Mouse (Mus musculus) limb, embryonic 14.5 days (tissue): Measurements from ENCODE around the gene Add2. TPM values are rescaled to one million over a fixed set of nuclear protein-coding genes. Genes with fewer than 3 reads are reported as not detected.

Experiments
- ATAC-seq: fragments of 200-750 bp; cut with Nextera tagmentation; 2 replicates; pipeline ENCODE4 v1.8.0; 2017; ENCODE audit warnings: low read depth, moderate number of reproducible peaks, moderate TSS enrichment; ENCODE audit not compliant: low FRiP score
- DNase-seq: peaks from one replicate; pipeline ENCODE4 v3.0.0-alpha.2; 2015; ENCODE audit warnings: low spot score
- H3K27ac ChIP-seq: fragments of 300-500 bp; sonication (generic); replicated peaks from 2 replicates; pipeline ENCODE4 v1.5.1; 2014; ENCODE audit warnings: low read depth, mild to moderate bottlenecking, low read length, moderate library complexity, mixed read lengths
- H3K27me3 ChIP-seq: fragments of 300-500 bp; sonication (generic); 2 replicates; pipeline ENCODE4 v1.6.1; 2014; ENCODE audit warnings: low read length, mixed read lengths; ENCODE audit not compliant: control insufficient read depth, insufficient read depth
- H3K36me3 ChIP-seq: fragments of 300-500 bp; sonication (generic); 2 replicates; pipeline ENCODE4 v1.6.1; 2014; ENCODE audit warnings: mild to moderate bottlenecking, low read length, moderate library complexity, mixed read lengths; ENCODE audit not compliant: control insufficient read depth, insufficient read depth
- H3K4me1 ChIP-seq: fragments of 300-500 bp; sonication (generic); 2 replicates; pipeline ENCODE4 v1.6.1; 2014; ENCODE audit warnings: antibody characterized with exemption, low read length, mixed read lengths; ENCODE audit not compliant: control insufficient read depth, insufficient read depth
- H3K4me2 ChIP-seq: fragments of 300-500 bp; sonication (generic); replicated peaks from 2 replicates; pipeline ENCODE4 v1.6.1; 2014; ENCODE audit warnings: low read depth, mild to moderate bottlenecking, low read length, moderate library complexity; ENCODE audit not compliant: severe bottlenecking
- H3K4me3 ChIP-seq: fragments of 300-500 bp; sonication (generic); replicated peaks from 2 replicates; pipeline ENCODE4 v1.5.1; 2014; ENCODE audit warnings: low read length
- H3K9ac ChIP-seq: fragments of 300-500 bp; sonication (generic); 2 replicates; pipeline ENCODE4 v1.6.1; 2014; ENCODE audit warnings: mild to moderate bottlenecking, low read depth, low read length, moderate library complexity; ENCODE audit not compliant: severe bottlenecking
- H3K9me3 ChIP-seq: fragments of 300-500 bp; sonication (generic); 2 replicates; pipeline ENCODE4 v1.6.1; 2016; ENCODE audit warnings: low read length; ENCODE audit not compliant: control insufficient read depth
- POLR2A ChIP-seq: fragments of 200-500 bp; IDR thresholded peaks from 2 replicates; pipeline ENCODE4 v1.8.0; 2012; ENCODE audit warnings: inconsistent platforms, mild to moderate bottlenecking, moderate library complexity, borderline replicate concordance; ENCODE audit not compliant: insufficient read depth, insufficient read length; ENCODE audit errors: extremely low read depth
- WGBS: fragments of 180-500 bp; shearing (Covaris S2); extraction: QIAGEN DNeasy Blood & Tissue Kit; methylation state at CpG from one replicate; pipeline ENCODE4 v1.1.7; 2014; 5-methylcytosine and 5-hydroxymethylcytosine counted together
- polyA plus RNA-seq, 2 experiments: library from polyadenylated mRNA; depleted of rRNA in 1 of 2; stranded (reverse) in 1 of 2; unstranded in 1 of 2; fragments of >200 nt; fragmentation: Nextera tagmentation in 1 of 2; extraction: Ambion mirVana in 1 of 2; gene quantifications; 2 replicates each; pipeline versions ENCODE4 v1.2.1 to v1.2.3; 2012 to 2014

Gene Add2
- polyA plus RNA-seq, 2 experiments = 1.4 to 2.6 TPM

DNA sequence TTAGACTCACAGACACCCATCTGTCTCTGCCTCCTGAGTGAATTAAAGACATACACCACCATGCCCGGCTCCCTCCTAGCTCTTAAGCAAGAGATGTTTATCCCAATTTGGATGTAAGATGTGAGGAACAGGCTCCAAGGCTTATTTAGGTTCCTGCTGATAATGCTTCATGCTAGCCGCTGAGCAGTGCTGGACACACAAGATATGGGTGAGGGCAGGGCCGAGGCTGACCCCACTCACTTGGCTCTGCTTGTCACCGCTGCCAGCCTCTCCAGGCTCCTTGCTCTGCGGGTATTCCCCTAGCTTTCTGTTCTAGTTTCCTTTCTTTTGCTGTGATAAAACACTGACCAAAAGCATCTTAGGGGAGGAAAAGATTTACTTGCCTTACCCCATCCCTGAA is 25.1 kb downstream of the Add2 start:
- Histone ChIP-seq H3K4me3 (no peak overlapping the region), H3K9me3 (no peaks in the 10 kb centered on the region), H3K9ac (no peak overlapping the region), H3K27ac (no peak overlapping the region), H3K36me3 (no peaks in the 10 kb centered on the region), H3K4me1 (no peaks in the 10 kb centered on the region), H3K4me2 (no peak overlapping the region), H3K27me3 (no peaks in the 10 kb centered on the region)
- WGBS = 80% methylated on average over 5 of the region's 5 CpGs
- no peak for ATAC-seq
- no peak for DNase-seq
- no peak for TF ChIP-seq POLR2A

DNA sequence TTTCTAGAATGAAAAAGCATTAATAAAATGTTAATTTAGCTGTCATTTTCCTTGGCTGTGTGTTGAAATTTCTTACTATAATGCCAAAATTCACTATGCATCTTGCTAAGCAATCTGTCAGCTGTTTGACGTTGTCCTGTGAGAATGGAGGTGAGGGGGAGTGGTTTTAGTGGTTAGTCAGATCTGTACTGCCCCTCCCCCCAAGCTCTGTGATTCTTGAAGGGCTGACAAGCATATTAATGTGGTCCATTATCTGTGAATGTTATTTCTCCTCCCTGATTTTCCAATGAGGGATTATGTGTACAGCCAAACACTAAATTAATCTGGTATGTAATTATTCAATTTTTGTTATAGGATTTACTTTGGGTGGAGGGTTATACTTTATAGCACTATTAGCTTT is 30.0 kb downstream of the Add2 start:
- H3K4me3 ChIP-seq = no peak overlapping the region
- 3% methylated on average over 1 of the region's 1 CpGs for WGBS
- DNase-seq (no peak), ATAC-seq (no peak)
- H3K4me2 ChIP-seq = no peak overlapping the region
- H3K27me3 ChIP-seq = no peaks in the 10 kb centered on the region
- no peaks in the 10 kb centered on the region for H3K36me3 ChIP-seq
- H3K4me1 ChIP-seq = no peaks in the 10 kb centered on the region
- no peak overlapping the region for H3K27ac ChIP-seq
- no peak overlapping the region for H3K9ac ChIP-seq
- no peaks in the 10 kb centered on the region for H3K9me3 ChIP-seq
- no peak for TF ChIP-seq POLR2A

DNA sequence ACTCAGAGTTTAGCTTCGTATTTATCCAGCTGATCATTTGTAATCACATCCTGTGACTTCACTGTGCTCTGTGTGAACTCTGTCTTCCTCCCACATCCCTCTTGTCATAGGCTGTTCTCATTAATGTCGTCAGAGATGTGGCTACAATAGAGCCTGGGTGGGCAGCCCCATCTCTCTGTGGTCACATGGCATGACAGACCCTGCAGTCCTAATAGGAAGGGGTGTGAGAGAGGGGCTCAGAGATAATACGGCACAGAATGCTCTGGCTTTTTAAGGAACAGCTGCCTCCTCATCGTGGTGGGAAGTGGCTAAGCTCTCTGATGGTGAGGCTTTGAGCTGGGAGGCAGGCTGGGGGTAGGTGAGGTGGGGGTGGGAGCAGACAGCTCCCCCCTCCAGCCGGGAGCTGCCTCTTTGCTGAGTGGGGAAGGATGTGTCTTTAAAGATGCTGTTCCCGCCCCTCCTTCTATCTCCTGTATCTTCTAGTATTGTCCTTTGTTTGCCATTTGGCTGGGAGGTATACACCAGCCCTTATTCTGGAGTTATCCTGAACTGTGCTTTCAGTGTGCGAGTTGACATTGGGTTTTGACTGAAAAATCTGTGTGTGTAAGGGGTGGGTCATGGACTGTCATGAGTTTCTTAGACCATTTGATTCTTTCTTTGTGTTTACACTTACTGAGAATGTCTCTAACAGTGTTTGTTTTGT is 30.8 kb downstream of the Add2 start:
- no peak overlapping the region for H3K4me3 ChIP-seq
- no peak overlapping the region for H3K9ac ChIP-seq
- no peak overlapping the region for H3K4me2 ChIP-seq
- no peaks in the 10 kb centered on the region for H3K27me3 ChIP-seq
- DNase-seq (no peak), ATAC-seq (no peak)
- H3K36me3 ChIP-seq = no peaks in the 10 kb centered on the region
- TF ChIP-seq POLR2A = no peak
- H3K9me3 ChIP-seq = no peaks in the 10 kb centered on the region
- no peak overlapping the region for H3K27ac ChIP-seq
- H3K4me1 ChIP-seq = no peaks in the 10 kb centered on the region
- WGBS = 42% methylated on average over 7 of the region's 7 CpGs

DNA sequence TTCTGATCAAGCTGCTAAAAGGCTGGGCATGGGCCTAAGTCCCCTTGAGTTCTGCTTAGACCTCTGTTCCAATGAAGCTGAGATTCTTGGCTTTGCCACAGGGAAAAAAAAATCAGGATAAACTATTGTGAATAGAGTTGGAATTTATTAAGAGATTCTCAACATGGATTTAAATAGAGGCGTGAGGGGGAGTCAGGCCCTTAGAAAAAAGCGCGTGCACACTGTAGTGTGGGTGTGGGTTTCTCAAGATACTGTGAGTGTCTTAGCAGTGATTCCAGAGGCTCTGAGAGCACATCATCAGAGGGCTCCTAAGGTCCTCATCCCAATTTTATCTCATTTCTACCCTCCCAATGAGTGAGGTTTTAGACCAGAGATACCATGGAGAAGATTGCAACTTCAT is 31.7 kb downstream of the Add2 start:
- 94% methylated on average over 3 of the region's 3 CpGs for WGBS
- no peak overlapping the region for H3K4me2 ChIP-seq
- H3K4me1 ChIP-seq = no peaks in the 10 kb centered on the region
- no peak for DNase-seq
- no peak overlapping the region for H3K9ac ChIP-seq
- no peak overlapping the region for H3K27ac ChIP-seq
- no peak overlapping the region for H3K4me3 ChIP-seq
- H3K9me3 ChIP-seq = no peaks in the 10 kb centered on the region
- H3K36me3 ChIP-seq = no peaks in the 10 kb centered on the region
- TF ChIP-seq POLR2A = no peak
- no peak for ATAC-seq
- no peaks in the 10 kb centered on the region for H3K27me3 ChIP-seq

DNA sequence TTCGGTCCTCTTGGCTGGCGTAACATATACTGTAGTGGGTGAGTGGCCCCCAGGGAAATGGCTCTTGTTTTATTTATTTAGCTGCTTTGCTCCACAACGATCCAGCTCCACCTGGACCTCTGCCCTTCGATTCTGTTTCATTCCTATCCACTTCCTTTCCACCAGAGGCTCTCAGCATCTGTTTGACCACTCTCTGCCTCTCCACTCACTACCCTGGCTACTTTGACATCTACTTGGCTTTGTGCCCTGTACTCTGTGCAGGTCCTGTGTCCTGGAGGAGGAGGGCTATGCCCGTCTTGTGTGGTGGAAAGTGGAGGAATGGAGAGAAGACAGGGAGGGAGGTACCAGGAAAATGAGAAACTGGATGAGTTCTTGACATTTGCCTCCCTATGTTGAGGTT is 33.7 kb downstream of the Add2 start:
- DNase-seq (no peak), ATAC-seq (no peak)
- no peak overlapping the region for H3K4me2 ChIP-seq
- no peak for TF ChIP-seq POLR2A
- H3K9ac ChIP-seq = no peak overlapping the region
- no peaks in the 10 kb centered on the region for H3K4me1 ChIP-seq
- no peak overlapping the region for H3K4me3 ChIP-seq
- H3K9me3 ChIP-seq = no peaks in the 10 kb centered on the region
- WGBS = 56% methylated on average over 5 of the region's 5 CpGs
- H3K27ac ChIP-seq = no peak overlapping the region
- no peaks in the 10 kb centered on the region for H3K36me3 ChIP-seq
- no peaks in the 10 kb centered on the region for H3K27me3 ChIP-seq

DNA sequence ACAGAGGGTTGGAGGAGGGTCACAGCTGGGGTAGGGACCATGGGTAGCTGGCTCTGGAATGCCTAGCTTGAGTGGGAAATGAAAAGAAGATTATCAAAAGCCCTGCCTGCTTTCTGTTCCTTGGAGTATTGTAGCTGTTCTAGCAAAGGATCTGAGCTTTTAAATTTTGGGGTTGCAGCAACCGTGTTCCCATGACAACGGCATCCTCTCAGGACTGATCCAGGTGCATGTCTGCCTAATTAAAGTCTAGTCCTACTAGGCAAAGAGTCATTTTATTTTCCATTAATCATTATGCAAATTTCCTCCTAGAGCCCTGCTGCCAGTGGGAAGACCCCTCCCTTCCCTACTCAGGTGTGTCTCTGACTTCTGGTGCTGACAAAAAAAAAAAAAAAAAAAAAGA is 34.2 kb downstream of the Add2 start:
- ATAC-seq (no peak), DNase-seq (no peak)
- no peak for TF ChIP-seq POLR2A
- Histone ChIP-seq H3K27ac (no peak overlapping the region), H3K4me1 (no peaks in the 10 kb centered on the region), H3K9ac (no peak overlapping the region), H3K36me3 (no peaks in the 10 kb centered on the region), H3K4me3 (no peak overlapping the region), H3K9me3 (no peaks in the 10 kb centered on the region), H3K27me3 (no peaks in the 10 kb centered on the region), H3K4me2 (no peak overlapping the region)
- 81% methylated on average over 2 of the region's 2 CpGs for WGBS
